Mouse (Mus musculus): Measurements from ENCODE around the gene Olfr1420. TPM values are rescaled to one million over a fixed set of nuclear protein-coding genes. Genes with fewer than 3 reads are reported as not detected.

Gene Olfr1420
- polyA plus RNA-seq (2017; shearing (Covaris generic)) = not detected

DNA sequence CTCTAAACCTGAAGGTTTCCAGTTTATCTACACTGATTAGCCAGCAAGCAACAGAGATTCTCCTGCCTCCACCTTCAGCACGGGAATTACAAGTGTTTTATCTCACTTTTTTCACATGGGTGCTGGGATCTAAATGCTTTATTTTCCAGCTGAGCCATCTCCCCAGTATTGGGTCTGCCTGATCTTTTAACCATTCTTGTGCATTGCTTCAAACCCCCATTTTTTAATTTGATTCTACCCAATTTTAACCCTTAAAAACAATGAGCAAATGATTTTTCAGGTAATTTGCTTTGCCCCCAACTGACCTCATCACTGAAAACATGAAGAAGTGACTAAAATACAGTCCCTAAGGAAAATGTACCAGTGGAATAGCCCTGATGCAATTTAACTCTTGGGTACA is at the start of gene Olfr1420:
Olfr1420 (plus strand) TSS at position 301 of the 400 bp plus-strand sequence.

DNA sequence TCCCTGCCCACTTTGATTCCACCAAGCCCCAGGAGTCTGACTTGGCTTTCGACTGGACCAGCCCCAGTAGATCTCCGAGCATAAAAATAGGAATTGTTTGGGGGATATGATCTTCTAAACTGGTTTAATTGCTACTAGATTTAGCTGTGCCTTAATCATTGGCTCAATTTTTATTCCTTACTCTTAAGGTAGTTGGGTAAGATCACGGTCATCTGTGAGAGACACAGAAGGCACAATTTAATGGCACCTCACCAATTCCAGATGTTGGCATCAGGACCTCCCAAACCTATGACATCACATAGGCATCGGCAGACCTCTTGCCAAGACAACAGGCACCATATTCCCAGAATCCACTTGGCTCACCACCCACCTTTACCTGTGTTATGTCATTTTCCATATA is 47.2 kb upstream of the Olfr1420 start, which contains the start of gene Olfr1417:
Olfr1417 (minus strand) TSS at position 101 of the 400 bp plus-strand sequence.

DNA sequence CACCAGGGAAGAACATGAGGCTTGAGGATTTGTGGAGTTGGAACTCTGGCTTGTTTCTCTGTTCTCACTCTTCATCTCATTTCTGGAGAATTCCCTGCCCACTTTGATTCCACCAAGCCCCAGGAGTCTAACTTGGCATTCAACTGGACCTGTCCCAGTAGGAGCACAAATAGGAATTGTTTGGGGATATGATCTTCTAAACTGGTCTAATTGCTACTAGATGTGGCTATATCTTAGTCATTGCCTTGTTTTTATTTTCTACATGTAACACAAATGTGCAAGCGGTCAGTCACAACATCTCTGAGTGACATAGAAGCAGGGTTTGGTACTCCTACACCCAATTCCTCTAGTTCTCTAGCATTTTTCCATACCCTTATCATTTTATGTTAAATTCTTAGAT is 25.4 kb upstream of the Olfr1420 start, which contains the start of gene Olfr1418:
Olfr1418 (minus strand) TSS at position 101 of the 400 bp plus-strand sequence.

DNA sequence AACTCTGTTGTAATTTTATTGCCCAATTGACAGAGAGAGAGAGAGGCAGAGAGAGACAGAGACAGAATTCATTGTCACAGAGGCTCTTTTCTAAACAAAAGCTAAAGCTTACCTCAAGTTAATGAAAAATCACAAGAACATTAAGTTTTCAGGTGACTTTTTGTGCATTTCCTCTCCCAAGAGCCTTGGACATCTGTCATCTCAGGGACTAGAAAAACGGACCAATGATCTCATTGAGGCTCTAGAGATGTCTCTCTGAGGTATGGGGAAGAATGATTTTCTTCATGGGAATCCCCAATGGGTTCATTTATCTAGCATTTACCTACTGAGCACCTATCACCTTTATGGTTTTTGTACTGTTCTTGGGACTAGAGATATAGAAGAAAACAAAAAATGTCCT is 11.4 kb upstream of the Olfr1420 start, which contains the start of gene Olfr1419:
Olfr1419 (minus strand) TSS at position 101 of the 400 bp plus-strand sequence.

DNA sequence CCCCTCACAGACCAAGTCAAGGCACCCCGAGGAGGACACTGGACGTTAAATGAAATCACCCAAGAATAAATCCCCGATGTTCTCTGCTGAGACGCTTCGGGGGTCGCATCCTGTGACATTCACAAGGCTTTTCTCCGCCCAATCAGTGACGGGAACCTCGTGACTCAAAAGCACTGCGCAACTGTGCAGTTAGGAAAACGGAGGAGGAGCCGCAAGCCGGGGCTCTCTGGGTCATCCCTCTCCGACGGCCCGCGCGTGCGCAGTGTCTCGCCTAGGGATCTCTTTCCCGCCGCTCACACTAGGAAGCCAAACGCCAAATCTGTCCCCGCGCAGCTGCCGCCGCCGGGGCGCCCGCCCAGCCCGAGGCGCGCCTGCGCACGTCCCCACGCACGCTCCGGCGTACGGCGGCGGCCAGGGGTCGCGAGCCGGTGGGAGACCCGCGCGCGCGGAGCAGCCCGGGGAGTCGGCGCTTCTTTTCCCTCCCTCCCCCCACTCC is 25.7 kb downstream of the Olfr1420 start, which contains the start of gene Patl1:
Patl1 (plus strand) TSS at position 363 of the 496 bp plus-strand sequence.

Other genes with a start within 250 kb of the Olfr1420 start
- gene Ms4a3, start 245.7 kb upstream of the Olfr1420 start, polyA plus RNA-seq (2017; shearing (Covaris generic)) = not detected
- not detected for gene Oosp2, start 226.0 kb upstream of the Olfr1420 start, polyA plus RNA-seq (2017; shearing (Covaris generic))
- not detected for gene Oosp1, start 195.4 kb upstream of the Olfr1420 start, polyA plus RNA-seq (2017; shearing (Covaris generic))
- not detected for gene Oosp3, start 189.5 kb upstream of the Olfr1420 start, polyA plus RNA-seq (2017; shearing (Covaris generic))
- gene Gif, start 139.0 kb upstream of the Olfr1420 start, polyA plus RNA-seq (2017; shearing (Covaris generic)) = not detected
- 42.4 TPM for gene Mrpl16, start 116.2 kb upstream of the Olfr1420 start, polyA plus RNA-seq (2017; shearing (Covaris generic))
- gene Stx3, start 67.2 kb upstream of the Olfr1420 start, polyA plus RNA-seq (2017; shearing (Covaris generic)) = 1.9 TPM
- gene Olfr1417, start 47.3 kb upstream of the Olfr1420 start, polyA plus RNA-seq (2017; shearing (Covaris generic)) = not detected
- 0.11 TPM for gene Olfr1418, start 25.5 kb upstream of the Olfr1420 start, polyA plus RNA-seq (2017; shearing (Covaris generic))
- gene Olfr1419, start 11.5 kb upstream of the Olfr1420 start, polyA plus RNA-seq (2017; shearing (Covaris generic)) = not detected
- gene Patl1, start 25.8 kb downstream of the Olfr1420 start, polyA plus RNA-seq (2017; shearing (Covaris generic)) = 22.5 TPM
- gene Osbp, start 79.4 kb downstream of the Olfr1420 start, polyA plus RNA-seq (2017; shearing (Covaris generic)) = 46.5 TPM
- gene Olfr1423, start 154.8 kb downstream of the Olfr1420 start, polyA plus RNA-seq (2017; shearing (Covaris generic)) = 0.04 TPM
- not detected for gene Olfr1424, start 176.1 kb downstream of the Olfr1420 start, polyA plus RNA-seq (2017; shearing (Covaris generic))
- not detected for gene Olfr1425, start 191.2 kb downstream of the Olfr1420 start, polyA plus RNA-seq (2017; shearing (Covaris generic))
- not detected for gene Olfr1426, start 205.4 kb downstream of the Olfr1420 start, polyA plus RNA-seq (2017; shearing (Covaris generic))
- gene Olfr1427, start 216.8 kb downstream of the Olfr1420 start, polyA plus RNA-seq (2017; shearing (Covaris generic)) = not detected
- not detected for gene Olfr1428, start 229.3 kb downstream of the Olfr1420 start, polyA plus RNA-seq (2017; shearing (Covaris generic))
- gene Olfr76, start 236.6 kb downstream of the Olfr1420 start, polyA plus RNA-seq (2017; shearing (Covaris generic)) = 0.06 TPM